Mouse (Mus musculus): Measurements from ENCODE around the gene H2-D1. TPM values are rescaled to one million over a fixed set of nuclear protein-coding genes. Genes with fewer than 3 reads are reported as not detected.

H2-D1 gene
- total and polyA plus RNA-seq, 3 experiments, result 659 to 944 (median 880) TPM

- Histone ChIP-seq H3K9ac (ENCODE audit: insufficient read depth, low read depth) (no peak overlapping the region), H3K9me3 (replicated peaks; ENCODE audit: low read length) (peaks cover 4% of the 10 kb centered on the region), H3K79me2 (replicated peaks; ENCODE audit: control insufficient read depth, extremely low read depth, insufficient read depth, poor library complexity, severe bottlenecking) (no peaks in the 10 kb centered on the region), H3K36me3 (replicated peaks in 1 of 2; ENCODE audit: control insufficient read depth in 1 of 2, insufficient read depth in 1 of 2, low read length in 1 of 2) (peaks cover 0 to 38% of the 10 kb centered on the region in 2 experiments), H3K27me3 (replicated peaks) (no peaks in the 10 kb centered on the region), H3K27ac (ENCODE audit: insufficient read depth, low read depth) (no peak overlapping the region), H3K4me1 (ENCODE audit: control insufficient read depth in 1 of 2, insufficient read depth in 2 of 2) (peaks cover 0 to 11% of the 10 kb centered on the region in 2 experiments; a peak in 2 of 4 replicates), H3K4me2 (ENCODE audit: insufficient read depth, low read depth, poor library complexity, severe bottlenecking) (no peak overlapping the region), H3K4me3 (replicated peaks in 1 of 3; ENCODE audit: low read depth in 2 of 3, low read length in 2 of 3, poor library complexity in 1 of 3) (no peak overlapping the region)
- TF ChIP-seq ELF1 (IDR thresholded peaks at IDR 0.05; ENCODE audit: low read depth, low read length) (peak; percentile 67; the same call in 1 of the 2 replicates), RAD21 (IDR thresholded peaks at IDR 0.05; ENCODE audit: low read depth, low read length) (no peak), IRF4 (IDR thresholded peaks at IDR 0.05; ENCODE audit: low read depth, low read length) (peak; percentile 92), CHD2 (IDR thresholded peaks at IDR 0.05; ENCODE audit: low read length) (no peak), MAFK (IDR thresholded peaks at IDR 0.05; ENCODE audit: insufficient replicate concordance, low read length) (0 out of 2 replicates have a peak, but pooled peaks have one; percentile 61), MYC (IDR thresholded peaks at IDR 0.05; ENCODE audit: low read depth, low read length) (peak; percentile 29; the same call in 1 of the 2 replicates), EP300 (IDR thresholded peaks at IDR 0.05; ENCODE audit: low read length) (peak; percentile 87), TBP (conservative IDR thresholded peaks at IDR 0.05; ENCODE audit: low read depth, low read length) (peak; percentile 94)
- dilution Hi-C loops (cut with MboI; ENCODE audit: extremely low pct_ligation_motif_present, extremely low pct_unique_long_range_greater_than_20kb, low sequenced_read_pairs), result no loop called here
- DNase-seq (ENCODE audit: extremely low read depth), result peak; percentile 74
- in situ Hi-C loops (cut with MboI; ENCODE audit: low pct_ligation_motif_present, low pct_unique_long_range_greater_than_20kb, low sequenced_read_pairs), result no loop called here
Measured at GRCm38 (mm10) chr17:35278957-35279688, 16.6 kb downstream of the H2-D1 start.

- TF ChIP-seq USF1 (IDR thresholded peaks at IDR 0.05; ENCODE audit: low read depth, low read length), result no peak
- TF ChIP-seq TCF12 (IDR thresholded peaks at IDR 0.05; ENCODE audit: low read depth, low read length), result no peak
- no peak for TF ChIP-seq ETS1 (conservative IDR thresholded peaks at IDR 0.05; ENCODE audit: low read depth, low read length)
- no peak for TF ChIP-seq NRF1 (IDR thresholded peaks at IDR 0.05; ENCODE audit: low read depth, low read length)
- no peak for TF ChIP-seq POLR2A (IDR thresholded peaks at IDR 0.05; ENCODE audit: low read depth, low read length)
- no peak for TF ChIP-seq UBTF (IDR thresholded peaks at IDR 0.05; ENCODE audit: low read depth, low read length)
- TF ChIP-seq SMC3 (IDR thresholded peaks at IDR 0.05; ENCODE audit: low read depth, low read length), result no peak
- TF ChIP-seq POLR2AphosphoS2 (IDR thresholded peaks at IDR 0.05; ENCODE audit: low read depth, low read length), result no peak
- no peak for TF ChIP-seq MXI1 (IDR thresholded peaks at IDR 0.05; ENCODE audit: low read depth, low read length)
- Histone ChIP-seq H3K9me3 (replicated peaks; ENCODE audit: low read length) (peaks cover 4% of the 10 kb centered on the region), H3K27ac (ENCODE audit: insufficient read depth, low read depth) (no peak overlapping the region), H3K36me3 (replicated peaks in 1 of 2; ENCODE audit: control insufficient read depth in 1 of 2, insufficient read depth in 1 of 2, low read length in 1 of 2) (peaks cover 0 to 38% of the 10 kb centered on the region in 2 experiments), H3K27me3 (replicated peaks) (no peaks in the 10 kb centered on the region), H3K79me2 (replicated peaks; ENCODE audit: control insufficient read depth, extremely low read depth, insufficient read depth, poor library complexity, severe bottlenecking) (no peaks in the 10 kb centered on the region), H3K4me3 (replicated peaks in 1 of 3; ENCODE audit: low read depth in 2 of 3, low read length in 2 of 3, poor library complexity in 1 of 3) (no peak overlapping the region), H3K9ac (ENCODE audit: insufficient read depth, low read depth) (no peak overlapping the region), H3K4me2 (ENCODE audit: insufficient read depth, low read depth, poor library complexity, severe bottlenecking) (no peak overlapping the region), H3K4me1 (ENCODE audit: control insufficient read depth in 1 of 2, insufficient read depth in 2 of 2) (peaks cover 0 to 9% of the 10 kb centered on the region in 2 experiments; a peak in 2 of 4 replicates)
- dilution Hi-C loops (cut with MboI; ENCODE audit: extremely low pct_ligation_motif_present, extremely low pct_unique_long_range_greater_than_20kb, low sequenced_read_pairs) (no loop called here), in situ Hi-C loops (cut with MboI; ENCODE audit: low pct_ligation_motif_present, low pct_unique_long_range_greater_than_20kb, low sequenced_read_pairs) (no loop called here)
- no peak for DNase-seq (ENCODE audit: extremely low read depth)
Measured at GRCm38 (mm10) chr17:35280276-35280675, 17.7 kb downstream of the H2-D1 start.

Data from CH12.LX (cell line).